Mouse (Mus musculus): ENCODE data around the gene Ddi2.

- TF ChIP-seq ZNF384 (IDR thresholded peaks at IDR 0.05; ENCODE audit: low read depth, low read length): no peak
- TF ChIP-seq ZC3H11A (IDR thresholded peaks at IDR 0.05; ENCODE audit: borderline replicate concordance, low read depth, low read length): no peak
Measured at GRCm38 (mm10) chr4:141760942-141761341, 37.7 kb upstream of the Ddi2 start.

Measured in ES-E14 (cell line).